ENCODE assay signal across 8 mouse cellular contexts in genomic region chr2:161511880-161512570, GRCm38 (mm10).
DNase-seq lines count a peak whose midpoint lies in the region; ATAC-seq and TF ChIP-seq lines count a peak whose summit lies in the region.
"Not testable (repeated sequence)": the region's sequence is repeated elsewhere in the genome, so short reads cannot be mapped to it uniquely, and the experiment has no call there.

No protein-coding gene starts in this region.

- H3K4me2 ChIP-seq in forebrain, postnatal 0 days (ENCODE audit: low read depth); hindbrain, embryonic 14.5 days (replicated peaks); liver, embryonic 15.5 days: not testable (repeated sequence)
- H3K4me2 ChIP-seq in kidney, embryonic 15.5 days: 0 out of 2 replicates have a peak overlapping the region, but pooled peaks have one; percentile 7
- H3K4me2 ChIP-seq in midbrain, embryonic 14.5 days (ENCODE audit: low read length): peak overlapping the region; percentile 10; the same call in 1 of the 2 replicates

- not testable (repeated sequence) for H3K4me3 ChIP-seq in forebrain, postnatal 0 days (ENCODE audit: low read depth, low read length); hindbrain, embryonic 14.5 days (replicated peaks; ENCODE audit: low read length); kidney, embryonic 15.5 days (replicated peaks); liver, embryonic 15.5 days (replicated peaks); midbrain, embryonic 14.5 days (replicated peaks; ENCODE audit: low read depth, low read length)

- not testable (repeated sequence) for H3K4me1 ChIP-seq in forebrain, postnatal 0 days (ENCODE audit: insufficient read depth); hindbrain, embryonic 14.5 days (replicated peaks; ENCODE audit: control insufficient read depth, insufficient read depth, low read length); kidney, embryonic 15.5 days; liver, embryonic 15.5 days (replicated peaks)
- H3K4me1 ChIP-seq in midbrain, embryonic 14.5 days (ENCODE audit: control insufficient read depth, insufficient read depth, low read length): peaks cover 13% of the 10 kb centered on the region

- not testable (repeated sequence) for H3K27ac ChIP-seq in forebrain, postnatal 0 days (ENCODE audit: low read depth, low read length); hindbrain, embryonic 14.5 days; kidney, embryonic 15.5 days; liver, embryonic 15.5 days (replicated peaks); midbrain, embryonic 14.5 days (replicated peaks; ENCODE audit: low read depth, low read length)

- H3K9me3 ChIP-seq in forebrain, postnatal 0 days (ENCODE audit: low read length); hindbrain, embryonic 14.5 days (ENCODE audit: control insufficient read depth, low read length); kidney, embryonic 15.5 days (replicated peaks); liver, embryonic 15.5 days (replicated peaks); midbrain, embryonic 14.5 days (ENCODE audit: control insufficient read depth, low read length): not testable (repeated sequence)

- 21% methylated on average over 5 of the region's 15 CpGs for WGBS in forebrain, postnatal 0 days
- 16% methylated on average over 5 of the region's 15 CpGs for WGBS in hindbrain, embryonic 14.5 days
- 33% methylated on average over 6 of the region's 15 CpGs for WGBS in kidney, embryonic 15.5 days
- 14% methylated on average over 6 of the region's 15 CpGs for WGBS in liver, embryonic 15.5 days (ENCODE audit: insufficient replicate concordance)
- 24% methylated on average over 5 of the region's 15 CpGs for WGBS in midbrain, embryonic 14.5 days

- peak; percentile 83 for ATAC-seq in CD4-positive, CD25-positive, alpha-beta regulatory T cell, adult 4 months
- ATAC-seq in forebrain, postnatal 0 days: peak; percentile 83
- peak; percentile 71 for ATAC-seq in hindbrain, embryonic 14.5 days (ENCODE audit: low FRiP score)
- peak; percentile 86 for ATAC-seq in kidney, embryonic 15.5 days (replicated peaks; ENCODE audit: low FRiP score)
- 0 out of 2 replicates have a peak, but pooled peaks have one; percentile 15 for ATAC-seq in liver, embryonic 15.5 days (ENCODE audit: insufficient read depth)
- ATAC-seq in midbrain, embryonic 14.5 days (ENCODE audit: low FRiP score, low TSS enrichment): peak; percentile 57; the same call in 1 of the 2 replicates

- DNase-seq in embryo, embryonic 11 days: peak; percentile 47
- peak; percentile 66 for DNase-seq in forebrain, postnatal 0 days
- peak; percentile 69 for DNase-seq in hindbrain, embryonic 14.5 days (ENCODE audit: low spot score)
- DNase-seq in midbrain, embryonic 14.5 days: peak; percentile 69
- peak; percentile 49 for DNase-seq in skeletal muscle tissue, adult 2 months (ENCODE audit: low read depth, low spot score)

- H3K27me3 ChIP-seq in forebrain, postnatal 0 days (ENCODE audit: insufficient read depth, low read length); hindbrain, embryonic 14.5 days (ENCODE audit: control insufficient read depth, insufficient read depth, low read length); kidney, embryonic 15.5 days; liver, embryonic 15.5 days; midbrain, embryonic 14.5 days (ENCODE audit: control insufficient read depth, insufficient read depth, low read length): not testable (repeated sequence)

- H3K36me3 ChIP-seq in forebrain, postnatal 0 days (ENCODE audit: insufficient read depth); hindbrain, embryonic 14.5 days (replicated peaks; ENCODE audit: control insufficient read depth, insufficient read depth); kidney, embryonic 15.5 days; liver, embryonic 15.5 days (replicated peaks); midbrain, embryonic 14.5 days (ENCODE audit: control insufficient read depth, insufficient read depth, low read length): not testable (repeated sequence)

- peak; percentile 50 for TF ChIP-seq CTCF in forebrain, postnatal 0 days (IDR thresholded peaks at IDR 0.05; ENCODE audit: low read depth)

- H3K9ac ChIP-seq in forebrain, postnatal 0 days; hindbrain, embryonic 14.5 days; kidney, embryonic 15.5 days; liver, embryonic 15.5 days; midbrain, embryonic 14.5 days (replicated peaks; ENCODE audit: low read length): not testable (repeated sequence)

Comparison
In these comparisons a context has a peak if more than half of its experiments do, and no peak if none do; other contexts are left out.
1. ATAC-seq: peak in every context shown above with its lines; median percentile 86 in kidney, embryonic 15.5 days; 83 in CD4-positive, CD25-positive, alpha-beta regulatory T cell, adult 4 months; 83 in forebrain, postnatal 0 days; 71 in hindbrain, embryonic 14.5 days; 57 in midbrain, embryonic 14.5 days; 15 in liver, embryonic 15.5 days.